Mouse (Mus musculus): ENCODE results near the gene Tmem259. TPM values are rescaled to one million over a fixed set of nuclear protein-coding genes. Genes with fewer than 3 reads are reported as not detected.

Tmem259 gene
- polyA plus RNA-seq (2016; fragmentation: Nextera tagmentation; extraction: Ambion mirVana) = 26.3 and 27.7 TPM in 2 replicates

GRCm38 (mm10) chr10:79984195-79984816 lies at the start of gene Tmem259:
Gene Tmem259 (minus strand): TSS chr10:79984330.
- Histone ChIP-seq H3K4me2 (replicated peaks) (peak within 1 kb of the TSS; percentile 92), H3K27me3 (replicated peaks) (peaks cover 23% of the 10 kb centered on the region), H3K27ac (peak within 1 kb of the TSS; percentile 72), H3K36me3 (peaks cover 13% of the 10 kb centered on the region), H3K9me3 (no peaks in the 10 kb centered on the region), H3K4me3 (peak within 1 kb of the TSS; percentile 80), H3K9ac (peak within 1 kb of the TSS; percentile 83), H3K4me1 (peaks cover 43% of the 10 kb centered on the region)
- peak; percentile 77 for ATAC-seq (ENCODE audit: low FRiP score, low read depth)
- WGBS = under 1% methylated on average over 49 of the region's 49 CpGs

- Histone ChIP-seq H3K27ac (no peak overlapping the region), H3K9ac (no peak overlapping the region)
- WGBS = 77% methylated on average over 5 of the region's 5 CpGs
Measured at GRCm38 (mm10) chr10:80032799-80033480, 48.8 kb upstream of the Tmem259 start.

GRCm38 (mm10) chr10:80030736-80031135 lies 46.6 kb upstream of the Tmem259 start:
- Histone ChIP-seq H3K9me3 (no peaks in the 10 kb centered on the region), H3K27me3 (replicated peaks) (no peaks in the 10 kb centered on the region), H3K4me3 (no peak overlapping the region), H3K36me3 (peaks cover 15% of the 10 kb centered on the region), H3K27ac (no peak overlapping the region), H3K4me1 (no peaks in the 10 kb centered on the region), H3K9ac (no peak overlapping the region), H3K4me2 (replicated peaks) (no peak overlapping the region)
- WGBS = 85% methylated on average over 17 of the region's 17 CpGs
- no peak for ATAC-seq (ENCODE audit: low FRiP score, low read depth)

More at GRCm38 (mm10) chr10:80032799-80033480, 48.8 kb upstream of the Tmem259 start:
- peaks cover 37% of the 10 kb centered on the region for H3K36me3 ChIP-seq
- H3K4me2 ChIP-seq (replicated peaks) = no peak overlapping the region
- no peak for ATAC-seq (ENCODE audit: low FRiP score, low read depth)
- no peaks in the 10 kb centered on the region for H3K27me3 ChIP-seq (replicated peaks)
- peaks cover 3% of the 10 kb centered on the region; the same call in 1 of the 2 replicates for H3K4me1 ChIP-seq
- H3K4me3 ChIP-seq = no peak overlapping the region
- no peaks in the 10 kb centered on the region for H3K9me3 ChIP-seq

GRCm38 (mm10) chr10:80030191-80030590 lies 46.1 kb upstream of the Tmem259 start:
- Histone ChIP-seq H3K9me3 (no peaks in the 10 kb centered on the region), H3K27me3 (replicated peaks) (no peaks in the 10 kb centered on the region), H3K36me3 (peaks cover 9% of the 10 kb centered on the region), H3K4me3 (no peak overlapping the region), H3K9ac (no peak overlapping the region), H3K4me1 (no peaks in the 10 kb centered on the region), H3K27ac (no peak overlapping the region), H3K4me2 (replicated peaks) (no peak overlapping the region)
- ATAC-seq (ENCODE audit: low FRiP score, low read depth) = no peak
- WGBS = 80% methylated on average over 9 of the region's 9 CpGs

- no peak overlapping the region for H3K27ac ChIP-seq
- no peaks in the 10 kb centered on the region for H3K36me3 ChIP-seq
- no peaks in the 10 kb centered on the region for H3K4me1 ChIP-seq
- H3K9me3 ChIP-seq = no peaks in the 10 kb centered on the region
- H3K4me2 ChIP-seq (replicated peaks) = no peak overlapping the region
- ATAC-seq (ENCODE audit: low FRiP score, low read depth) = no peak
- H3K27me3 ChIP-seq (replicated peaks) = no peaks in the 10 kb centered on the region
- H3K4me3 ChIP-seq = no peak overlapping the region
- 92% methylated on average over 13 of the region's 13 CpGs for WGBS
- H3K9ac ChIP-seq = no peak overlapping the region
Measured at GRCm38 (mm10) chr10:80028521-80028846, 44.4 kb upstream of the Tmem259 start.

GRCm38 (mm10) chr10:80027681-80028520 lies 43.8 kb upstream of the Tmem259 start:
- Histone ChIP-seq H3K4me1 (no peaks in the 10 kb centered on the region), H3K27me3 (replicated peaks) (no peaks in the 10 kb centered on the region), H3K4me3 (no peak overlapping the region), H3K9me3 (no peaks in the 10 kb centered on the region), H3K4me2 (replicated peaks) (no peak overlapping the region), H3K36me3 (no peaks in the 10 kb centered on the region), H3K9ac (no peak overlapping the region), H3K27ac (no peak overlapping the region)
- 72% methylated on average over 20 of the region's 20 CpGs for WGBS
- ATAC-seq (ENCODE audit: low FRiP score, low read depth) = no peak

GRCm38 (mm10) chr10:80025889-80026288 lies 41.8 kb upstream of the Tmem259 start:
- H3K4me1 ChIP-seq = no peaks in the 10 kb centered on the region
- WGBS = 55% methylated on average over 12 of the region's 12 CpGs
- H3K9me3 ChIP-seq = no peaks in the 10 kb centered on the region
- no peak overlapping the region for H3K27ac ChIP-seq
- 0 out of 2 replicates have a peak, but pooled peaks cover 5% of the 10 kb centered on the region for H3K27me3 ChIP-seq (replicated peaks)
- no peak overlapping the region for H3K9ac ChIP-seq
- no peak overlapping the region for H3K4me3 ChIP-seq
- no peak overlapping the region for H3K4me2 ChIP-seq (replicated peaks)
- ATAC-seq (ENCODE audit: low FRiP score, low read depth) = no peak
- no peaks in the 10 kb centered on the region for H3K36me3 ChIP-seq

- Histone ChIP-seq H3K36me3 (no peaks in the 10 kb centered on the region), H3K9me3 (no peaks in the 10 kb centered on the region), H3K4me1 (no peaks in the 10 kb centered on the region), H3K27ac (no peak overlapping the region), H3K27me3 (replicated peaks) (0 out of 2 replicates have a peak, but pooled peaks cover 8% of the 10 kb centered on the region), H3K4me2 (replicated peaks) (no peak overlapping the region), H3K9ac (no peak overlapping the region), H3K4me3 (no peak overlapping the region)
- ATAC-seq (ENCODE audit: low FRiP score, low read depth) = no peak
- WGBS = 76% methylated on average over 10 of the region's 10 CpGs
Measured at GRCm38 (mm10) chr10:80025463-80025862, 41.3 kb upstream of the Tmem259 start.

- Histone ChIP-seq H3K9me3 (no peaks in the 10 kb centered on the region), H3K36me3 (no peaks in the 10 kb centered on the region), H3K27me3 (replicated peaks) (peaks cover 12% of the 10 kb centered on the region; the same call in 1 of the 2 replicates), H3K9ac (no peak overlapping the region), H3K27ac (no peak overlapping the region), H3K4me3 (no peak overlapping the region), H3K4me2 (replicated peaks) (no peak overlapping the region), H3K4me1 (no peaks in the 10 kb centered on the region)
- no peak for ATAC-seq (ENCODE audit: low FRiP score, low read depth)
- 57% methylated on average over 4 of the region's 4 CpGs for WGBS
Measured at GRCm38 (mm10) chr10:80025044-80025347, 40.9 kb upstream of the Tmem259 start.

- no peak for ATAC-seq (ENCODE audit: low FRiP score, low read depth)
- H3K4me2 ChIP-seq (replicated peaks) = 0 out of 2 replicates have a peak overlapping the region, but pooled peaks have one; percentile 2
- peaks cover 4% of the 10 kb centered on the region; the same call in 1 of the 2 replicates for H3K4me1 ChIP-seq
- H3K4me3 ChIP-seq = no peak overlapping the region
- no peak overlapping the region for H3K27ac ChIP-seq
- peaks cover 17% of the 10 kb centered on the region for H3K27me3 ChIP-seq (replicated peaks)
- H3K9ac ChIP-seq = 0 out of 2 replicates have a peak overlapping the region, but pooled peaks have one; percentile 26
- WGBS = 75% methylated on average over 15 of the region's 15 CpGs
- H3K36me3 ChIP-seq = no peaks in the 10 kb centered on the region
- H3K9me3 ChIP-seq = no peaks in the 10 kb centered on the region
Measured at GRCm38 (mm10) chr10:80024229-80025043, 40.3 kb upstream of the Tmem259 start.

GRCm38 (mm10) chr10:80023758-80024157 lies 39.6 kb upstream of the Tmem259 start:
- Histone ChIP-seq H3K4me3 (no peak overlapping the region), H3K27ac (no peak overlapping the region), H3K4me2 (replicated peaks) (no peak overlapping the region), H3K36me3 (no peaks in the 10 kb centered on the region), H3K4me1 (peaks cover 10% of the 10 kb centered on the region), H3K9ac (no peak overlapping the region), H3K9me3 (no peaks in the 10 kb centered on the region), H3K27me3 (replicated peaks) (peaks cover 24% of the 10 kb centered on the region)
- no peak for ATAC-seq (ENCODE audit: low FRiP score, low read depth)
- WGBS = 87% methylated on average over 5 of the region's 5 CpGs
